Mouse (Mus musculus): ENCODE data around the gene L3mbtl3.

The L3mbtl3 gene

GRCm38 (mm10) chr10:26243203-26243602 lies 132.6 kb downstream of the L3mbtl3 start:
- no peak for DNase-seq (ENCODE audit: low spot score in 2 of 2)

- no peak for DNase-seq (ENCODE audit: low spot score in 2 of 2)
Measured at GRCm38 (mm10) chr10:26239090-26239489, 136.7 kb downstream of the L3mbtl3 start.

- no peak for DNase-seq (ENCODE audit: low spot score in 2 of 2)
Measured at GRCm38 (mm10) chr10:26238559-26238958, 137.2 kb downstream of the L3mbtl3 start.

- no peak for DNase-seq (ENCODE audit: low spot score in 2 of 2)
Measured at GRCm38 (mm10) chr10:26232071-26232653, 143.6 kb downstream of the L3mbtl3 start.

- DNase-seq (ENCODE audit: low spot score in 2 of 2) = peak in 1 of 2 experiments; percentile 10
Measured at GRCm38 (mm10) chr10:26229488-26229887, 146.3 kb downstream of the L3mbtl3 start, which contains the start of gene Samd3. Gene Samd3, plus strand, starts transcription at chr10:26229707.

- no peak for DNase-seq (ENCODE audit: low spot score in 2 of 2)
Measured at GRCm38 (mm10) chr10:26228187-26228586, 147.6 kb downstream of the L3mbtl3 start.

GRCm38 (mm10) chr10:26226734-26227133 lies 149.0 kb downstream of the L3mbtl3 start:
- no peak for DNase-seq (ENCODE audit: low spot score in 2 of 2)

- no peak for DNase-seq (ENCODE audit: low spot score in 2 of 2)
Measured at GRCm38 (mm10) chr10:26226241-26226640, 149.5 kb downstream of the L3mbtl3 start.

All from spleen, postnatal 36 days (tissue).